Mouse (Mus musculus) cerebellum, adult 9-10 months (tissue): ENCODE measurements around the gene Tgm3.

Experiments used
- DNase-seq: peaks from one replicate; pipeline ENCODE4 v3.0.0; 2022

Gene Tgm3

DNA sequence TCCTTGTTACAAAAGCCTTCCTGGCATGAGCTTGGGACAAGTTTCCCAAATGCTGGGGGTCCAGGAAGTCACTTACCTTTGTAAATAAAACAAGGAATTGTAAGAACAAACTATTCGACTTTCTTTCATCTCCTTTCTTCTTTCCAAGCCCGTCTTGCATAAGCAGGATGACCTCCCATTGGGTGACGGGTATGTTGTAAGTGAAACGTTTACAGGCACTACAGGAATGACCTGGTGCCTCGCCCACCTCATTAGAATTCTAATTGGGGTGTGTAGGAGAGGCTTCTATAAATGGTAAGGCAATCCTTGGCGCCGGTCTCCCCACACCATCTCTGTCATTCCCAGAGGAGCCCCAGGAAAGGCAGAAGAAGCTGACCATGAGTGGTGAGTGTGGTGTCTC is at the start of gene Tgm3:
Tgm3 (plus strand) TSS at position 324 of the 400 bp plus-strand sequence.
- DNase-seq = no peak

DNA sequence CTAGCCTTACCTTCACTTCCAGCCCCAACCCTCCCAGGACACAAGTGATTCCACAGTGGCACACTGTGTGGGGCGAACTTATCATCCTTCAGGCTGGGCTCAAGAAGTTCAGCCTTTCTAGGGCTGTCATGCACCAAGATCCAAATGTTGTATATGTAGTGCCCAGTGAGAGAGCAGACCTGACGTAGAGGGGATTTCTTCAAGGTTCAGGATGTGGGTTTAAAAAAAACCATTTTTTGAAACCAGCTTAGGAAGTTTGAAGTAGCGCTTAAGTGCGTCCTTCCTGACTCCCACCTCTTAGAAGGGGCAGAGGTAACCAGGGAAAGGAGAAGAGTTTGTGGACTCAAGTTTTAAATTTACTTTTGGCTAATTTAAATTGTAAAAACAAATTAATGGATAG is 31.5 kb upstream of the Tgm3 start:
- DNase-seq = no peak

DNA sequence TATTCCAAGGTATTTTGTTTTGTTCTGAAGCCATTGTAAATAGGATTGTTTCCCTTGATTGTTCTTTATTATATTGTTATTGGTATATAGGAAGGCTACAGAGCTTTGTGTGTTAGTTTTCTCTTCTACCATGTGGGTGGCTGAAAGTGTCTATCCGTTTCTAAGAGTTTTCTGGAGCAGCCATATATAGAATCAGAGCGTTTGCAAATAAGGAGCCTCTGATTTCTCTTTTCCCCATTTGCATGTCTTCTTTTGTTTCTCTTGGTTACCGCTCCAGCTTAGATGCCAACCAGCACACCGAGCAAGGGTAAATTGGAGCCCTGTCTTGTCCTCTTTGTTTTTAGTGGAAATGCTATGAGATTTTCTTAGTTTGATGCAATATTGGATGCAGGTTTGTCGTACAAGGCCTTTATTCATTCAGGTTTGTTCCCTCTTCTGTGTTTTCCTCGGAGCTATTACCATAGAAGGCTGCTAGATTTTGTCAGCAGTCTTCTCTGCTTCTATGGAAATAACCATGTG is 24.6 kb upstream of the Tgm3 start:
- no peak for DNase-seq

DNA sequence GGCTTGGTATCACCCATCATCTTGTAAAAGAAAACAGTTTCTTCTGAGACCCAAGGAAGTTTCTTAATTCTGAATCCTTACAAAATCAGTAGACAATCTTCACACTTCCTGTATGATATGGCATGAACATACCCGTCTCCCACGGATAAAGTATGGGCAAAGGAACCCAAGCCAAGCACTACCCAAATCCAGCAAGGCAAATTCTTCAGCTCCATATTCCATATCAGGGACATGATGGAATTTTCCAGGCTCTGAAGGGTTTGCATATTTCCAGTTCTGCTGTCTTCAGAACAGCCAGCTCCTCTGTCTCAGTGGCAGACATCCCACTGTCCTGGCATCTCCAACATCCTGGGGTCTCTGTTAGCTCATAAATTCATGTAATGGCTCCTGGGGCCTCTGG is 22.5 kb upstream of the Tgm3 start:
- DNase-seq = no peak

DNA sequence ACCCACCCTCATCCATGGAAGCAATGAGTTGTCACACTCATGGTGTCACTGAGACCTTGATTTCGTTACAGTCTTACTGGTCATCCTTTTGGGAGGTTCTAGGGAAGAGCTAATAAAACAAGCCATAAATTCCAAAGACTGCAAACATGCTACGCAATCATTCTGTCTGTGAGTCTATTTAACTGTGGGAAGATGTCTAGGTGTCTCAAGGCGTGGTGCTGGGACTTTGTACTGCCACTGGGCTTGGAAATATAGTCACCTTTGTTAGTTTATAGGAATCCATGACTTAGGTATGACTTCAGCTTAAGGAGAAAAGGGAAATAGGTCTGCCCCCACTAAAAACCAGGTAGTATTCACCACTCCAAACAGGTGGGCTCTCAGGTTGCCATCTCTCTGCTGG is 17.7 kb upstream of the Tgm3 start:
- DNase-seq = no peak

DNA sequence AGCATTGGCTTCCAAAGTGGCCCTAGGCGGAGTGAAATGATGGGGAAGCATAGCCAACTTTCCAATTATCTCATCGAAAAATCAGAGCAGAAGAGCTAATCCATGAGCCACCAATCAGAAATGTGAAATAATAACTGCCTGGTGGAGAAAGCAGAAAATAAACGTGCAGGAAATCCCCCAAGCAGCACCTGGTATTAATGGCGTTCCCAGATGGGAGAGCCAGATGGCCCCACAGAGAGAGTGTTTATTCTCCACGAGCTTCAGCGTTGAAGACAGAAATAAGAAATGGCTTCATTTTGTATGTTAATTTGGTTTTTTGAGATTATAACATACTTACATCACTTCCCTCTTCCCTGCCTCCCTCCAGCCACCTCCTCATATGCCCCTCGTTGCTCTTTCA is 13.7 kb upstream of the Tgm3 start:
- DNase-seq = peak; percentile 72

DNA sequence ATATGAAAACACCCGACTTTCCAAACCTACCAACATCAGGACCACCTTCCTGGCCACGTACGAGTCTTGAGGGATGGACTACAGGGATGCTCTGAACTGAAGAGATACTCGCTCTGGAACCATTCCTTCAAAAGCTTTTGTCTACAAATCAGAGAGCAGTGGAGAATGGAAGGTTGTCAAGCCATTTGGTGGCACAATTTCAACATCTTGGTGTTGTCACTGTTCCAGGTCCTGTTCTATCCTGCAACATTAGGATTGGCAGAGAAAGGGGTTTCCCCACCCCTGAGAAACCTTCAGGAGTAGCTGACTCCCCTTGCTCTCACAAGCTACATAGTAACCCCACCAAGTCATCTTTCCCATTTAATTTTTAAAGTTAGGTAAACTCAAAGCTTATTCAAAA is 12.9 kb upstream of the Tgm3 start:
- peak; percentile 63 for DNase-seq

DNA sequence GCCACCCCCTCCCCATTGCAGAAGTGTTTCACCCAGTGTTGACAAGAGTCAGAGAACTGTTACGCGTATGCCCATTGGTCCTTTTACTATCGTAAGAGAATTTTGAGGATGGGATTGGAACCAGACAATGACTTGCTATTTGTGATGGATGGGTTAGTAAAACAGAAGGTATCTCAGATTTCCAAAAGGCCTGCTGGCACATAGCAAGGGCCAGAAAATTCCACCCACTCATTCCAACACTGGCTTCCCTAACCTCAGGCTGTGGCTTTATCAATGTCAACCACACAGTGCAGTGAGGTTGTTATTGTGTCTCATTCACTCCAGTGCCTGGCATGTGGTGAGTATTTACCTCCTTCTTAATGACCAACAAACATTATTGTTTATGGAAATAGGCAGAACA is 11.5 kb upstream of the Tgm3 start:
- DNase-seq = peak; percentile 34

DNA sequence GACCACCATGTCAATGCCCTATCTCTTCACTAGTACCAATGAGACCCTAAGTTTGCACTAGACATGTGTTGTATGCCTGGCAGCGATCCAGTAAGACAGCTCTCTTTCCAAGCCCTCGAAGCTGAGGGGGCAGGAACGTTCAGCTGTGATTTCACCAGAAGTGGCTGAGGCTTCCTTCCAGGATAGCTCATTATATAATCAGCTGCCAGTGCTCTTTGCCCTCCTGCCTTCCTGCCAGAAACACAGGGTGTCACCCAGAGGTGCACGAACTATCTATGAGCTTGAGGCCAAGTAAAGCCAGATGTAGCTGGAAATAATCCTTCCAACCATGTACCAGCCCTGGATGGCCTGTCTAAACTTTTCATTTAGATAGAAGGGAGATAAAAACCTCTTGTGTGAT is 8.1 kb upstream of the Tgm3 start:
- no peak for DNase-seq

DNA sequence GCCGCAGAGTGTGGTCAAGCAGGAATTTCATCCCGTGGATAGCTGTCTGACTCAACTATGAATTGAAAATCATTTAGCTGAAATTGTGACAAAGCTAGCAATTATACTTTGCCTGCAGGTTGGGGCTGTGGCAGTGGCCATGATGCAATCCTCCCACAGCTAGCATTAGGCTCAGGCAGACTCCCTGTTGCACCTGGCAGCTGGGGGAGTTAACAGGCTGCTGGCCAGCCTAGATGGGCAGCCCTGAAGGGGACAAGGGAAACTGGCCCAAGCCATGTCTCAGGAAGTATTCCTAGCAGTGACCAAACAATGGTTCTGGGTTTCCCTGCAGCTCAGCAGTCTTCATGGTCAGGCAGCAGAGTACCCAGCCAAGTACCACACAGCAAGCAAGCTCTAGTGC is 2.8 kb upstream of the Tgm3 start:
- no peak for DNase-seq

DNA sequence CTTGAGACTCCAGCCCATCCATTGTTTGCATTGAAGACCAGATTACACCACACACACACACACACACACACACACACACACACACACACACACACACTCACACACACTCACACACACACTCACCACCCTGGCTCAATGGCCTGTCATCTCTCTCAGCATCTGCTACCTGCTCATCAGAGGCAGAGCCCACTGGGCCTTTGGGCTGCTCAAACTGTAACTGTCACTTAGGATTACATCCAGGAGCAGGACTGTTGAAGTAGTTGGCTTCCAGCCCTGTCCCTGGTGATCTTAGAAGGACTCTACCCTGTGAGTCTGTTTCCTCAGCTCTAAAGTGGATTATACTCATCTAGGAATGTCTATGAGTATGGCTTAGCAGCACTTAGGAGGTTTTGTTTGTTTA is 1.5 kb downstream of the Tgm3 start:
- DNase-seq = no peak

DNA sequence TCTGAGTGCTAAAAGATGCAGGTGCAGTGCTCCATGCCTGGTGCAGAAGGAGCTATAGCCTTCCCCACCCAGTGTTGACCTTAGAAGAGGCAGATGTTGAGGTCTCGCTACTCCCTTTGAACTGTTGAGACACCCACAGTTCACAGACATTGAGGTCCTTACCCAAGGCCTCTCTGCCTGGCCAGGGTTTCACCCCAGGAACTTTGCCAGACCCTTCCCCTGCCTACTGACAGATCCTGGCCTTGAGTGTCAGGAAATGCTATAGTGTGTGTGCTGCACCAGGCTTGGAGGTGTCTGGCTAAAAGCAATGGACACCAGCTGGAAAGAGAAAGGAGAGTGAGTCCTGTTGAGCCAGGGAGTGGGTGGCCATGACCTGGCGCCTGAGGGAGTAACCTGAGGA is 3.0 kb downstream of the Tgm3 start:
- DNase-seq = no peak

DNA sequence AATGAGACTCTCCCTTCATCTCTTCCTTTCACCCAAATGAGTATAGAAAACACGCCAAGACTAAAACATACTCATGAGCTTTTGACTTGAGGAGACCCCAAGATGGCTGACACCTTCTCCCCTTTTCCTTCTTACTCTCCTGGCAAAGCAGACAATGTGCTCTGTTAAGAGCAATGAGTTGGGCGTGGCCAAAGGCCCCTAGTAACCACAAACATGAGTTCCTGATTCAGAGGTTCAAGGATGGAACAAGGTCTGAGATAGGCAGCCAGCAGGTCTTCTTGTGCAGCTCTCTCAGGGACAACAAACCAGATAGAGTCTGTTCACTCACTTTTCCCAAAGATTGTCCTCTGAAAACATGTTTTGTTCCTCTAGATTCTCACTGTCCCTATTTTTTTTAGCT is 5.9 kb downstream of the Tgm3 start:
- no peak for DNase-seq

DNA sequence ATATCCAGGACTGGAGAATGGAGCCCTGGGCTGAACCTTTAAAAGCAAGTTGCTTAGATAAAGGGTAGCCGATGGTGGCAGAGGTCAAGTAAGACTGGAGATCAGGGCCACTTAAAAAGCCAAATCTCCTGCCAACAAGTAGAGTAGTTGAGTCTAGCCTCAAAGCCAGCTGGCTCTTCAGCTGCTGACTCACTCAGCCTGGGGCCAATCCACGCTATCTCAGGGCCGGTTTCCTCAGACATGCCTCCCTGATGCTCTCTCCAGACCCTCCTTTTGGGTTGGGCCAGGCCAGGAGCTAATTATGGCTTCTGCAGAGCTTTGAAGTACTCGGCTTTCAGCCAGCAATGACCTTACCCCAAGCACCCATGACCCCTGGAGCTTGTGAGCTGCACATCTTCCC is 15.7 kb downstream of the Tgm3 start:
- DNase-seq = no peak

DNA sequence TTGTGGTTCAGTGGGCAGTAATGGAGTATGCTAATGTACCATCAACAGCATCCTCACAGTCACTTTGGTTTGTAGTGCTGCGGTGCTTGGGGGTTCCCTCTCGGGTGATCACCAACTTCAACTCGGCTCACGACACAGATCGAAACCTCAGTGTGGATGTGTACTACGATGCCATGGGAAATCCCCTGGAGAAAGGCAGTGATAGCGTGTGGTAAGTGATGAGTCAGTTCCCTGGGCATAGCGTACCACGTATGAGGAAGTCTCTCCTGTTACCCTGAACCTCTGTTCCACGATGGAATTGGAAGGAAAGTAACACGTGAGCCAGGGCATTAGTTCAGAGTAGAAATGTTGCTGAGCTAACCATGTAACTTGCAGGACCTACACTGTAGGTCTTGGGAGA is 17.7 kb downstream of the Tgm3 start:
- DNase-seq = no peak

DNA sequence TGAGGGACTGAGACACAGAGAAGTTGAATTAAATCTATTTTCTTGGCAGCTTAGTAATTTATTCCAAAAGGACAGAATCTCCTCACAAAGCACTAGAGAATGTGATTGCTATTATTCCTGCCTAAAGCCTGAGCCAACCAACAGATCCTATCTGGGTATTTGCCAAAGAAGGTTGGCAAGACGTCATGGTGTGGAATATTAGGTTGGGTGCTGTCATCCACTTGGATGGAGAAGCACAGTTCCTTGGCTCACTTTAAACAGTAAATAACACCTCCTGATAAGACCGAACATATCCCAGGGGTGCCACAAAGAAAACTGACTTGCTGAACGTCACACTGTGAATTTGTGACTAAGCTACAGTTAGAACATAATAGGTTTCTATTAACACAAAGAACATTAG is 20.5 kb downstream of the Tgm3 start:
- DNase-seq = peak; percentile 18

DNA sequence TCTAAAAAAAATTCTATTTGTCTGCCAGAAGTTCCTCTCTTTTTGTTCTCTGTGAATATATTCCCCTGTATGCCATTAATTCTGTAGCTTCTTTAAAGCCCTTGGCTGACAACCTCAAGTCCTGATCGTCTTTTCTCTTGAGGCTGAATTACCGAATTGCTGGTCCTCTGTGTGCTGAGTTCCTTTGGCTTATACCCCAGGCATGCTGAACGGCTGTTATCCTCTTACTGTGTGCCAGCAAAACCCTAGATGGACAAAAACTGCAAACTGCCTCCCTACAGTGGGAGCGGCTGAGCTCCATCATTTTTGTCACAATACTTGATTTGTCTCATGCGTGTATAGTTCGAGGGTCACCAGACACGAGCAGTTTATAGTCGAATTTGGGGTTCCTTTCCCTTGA is 24.7 kb downstream of the Tgm3 start:
- no peak for DNase-seq

DNA sequence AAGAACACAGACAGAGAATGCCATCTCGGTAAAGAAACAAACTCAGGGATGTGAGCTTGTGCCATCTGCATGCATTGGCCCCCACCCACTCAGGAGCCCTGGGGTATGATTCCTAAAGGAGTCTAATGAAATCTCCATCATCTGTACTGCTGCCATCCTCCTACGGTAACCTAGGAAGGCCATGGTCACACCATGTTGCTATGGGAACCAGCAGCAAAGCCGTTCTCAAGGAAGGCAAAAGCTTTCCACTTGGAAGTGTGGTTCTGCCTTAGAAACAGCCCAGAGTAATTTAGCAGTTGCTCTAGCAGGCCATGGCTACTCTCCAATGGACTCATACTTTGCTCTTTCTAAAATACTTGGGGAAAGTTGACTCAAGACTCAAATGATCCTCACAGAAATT is 26.8 kb downstream of the Tgm3 start:
- no peak for DNase-seq

DNA sequence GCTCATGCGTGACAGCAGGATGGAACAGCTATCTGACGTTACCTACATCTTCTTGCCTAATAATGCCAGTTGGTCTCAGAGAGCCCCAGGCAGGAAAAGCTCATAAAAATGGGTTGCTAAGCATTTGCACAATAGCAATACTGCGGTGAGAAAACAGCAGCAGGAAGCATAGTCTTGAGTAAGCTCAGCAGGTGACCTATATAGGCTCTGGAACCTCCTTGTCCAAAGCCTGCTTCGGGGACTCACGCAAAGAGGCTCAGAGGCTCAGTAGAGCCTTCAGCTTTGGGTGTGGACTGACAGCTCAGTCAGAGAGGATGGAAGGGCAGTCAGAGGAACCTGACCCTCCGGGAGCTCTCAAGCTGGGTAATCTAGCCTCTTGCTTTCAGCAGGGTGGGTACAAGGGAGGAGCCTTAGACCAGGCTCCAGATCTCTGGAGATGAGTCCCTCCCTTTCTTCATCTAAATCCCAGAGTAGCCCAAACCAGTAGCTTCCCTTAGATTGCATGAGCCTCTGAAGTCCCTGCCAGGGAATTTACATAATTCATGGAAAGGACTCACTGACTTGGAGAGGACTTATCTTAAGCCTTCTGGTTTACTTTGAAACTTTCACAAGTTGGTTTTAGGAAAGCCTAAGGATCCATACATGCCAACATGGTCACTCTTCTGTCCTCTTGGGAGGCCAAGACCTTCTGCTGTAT is 28.2 kb downstream of the Tgm3 start:
- DNase-seq = no peak

DNA sequence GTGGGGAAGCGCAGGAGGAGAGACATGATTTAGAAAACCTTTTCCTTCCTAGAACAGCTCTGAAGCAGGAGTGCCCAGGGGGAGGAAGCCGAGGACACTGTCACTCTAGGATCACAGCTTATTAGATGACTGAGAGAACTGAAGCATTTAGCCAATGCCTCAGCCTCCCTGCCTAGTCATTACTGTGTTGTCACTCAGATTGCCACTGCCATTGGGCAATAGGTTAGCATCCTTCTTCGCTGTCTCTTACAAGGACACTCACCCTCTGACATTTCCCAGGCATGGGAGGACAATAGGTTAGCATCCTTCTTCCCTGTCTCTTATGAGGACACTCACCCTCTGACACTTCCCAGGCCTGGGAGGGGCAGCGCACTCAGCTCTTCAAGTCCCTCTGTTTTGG is 31.7 kb downstream of the Tgm3 start:
- DNase-seq = no peak

DNA sequence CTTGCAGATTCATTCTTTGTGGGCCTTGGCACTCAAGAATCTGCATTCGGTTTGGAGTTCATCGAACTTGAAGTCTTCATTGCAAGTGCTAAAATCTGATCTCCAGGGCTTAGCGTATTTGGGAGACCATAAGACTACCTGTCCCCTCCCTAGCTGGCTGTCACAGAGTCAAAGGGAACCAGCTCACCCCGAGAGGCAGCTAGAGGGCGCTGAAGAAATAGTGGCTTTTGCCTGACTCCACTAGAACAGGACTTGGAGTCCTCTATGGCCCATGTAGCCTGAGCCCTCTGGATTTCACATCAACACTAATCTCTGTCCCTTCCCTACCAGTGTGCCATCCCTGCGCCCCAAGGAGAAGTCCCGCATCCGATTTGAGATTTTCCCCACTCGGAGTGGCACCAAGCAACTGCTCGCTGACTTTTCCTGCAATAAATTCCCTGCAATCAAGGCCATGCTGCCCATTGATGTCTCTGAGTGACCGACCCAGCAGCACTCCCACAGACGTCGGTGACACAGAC is 35.8 kb downstream of the Tgm3 start:
- no peak for DNase-seq

DNA sequence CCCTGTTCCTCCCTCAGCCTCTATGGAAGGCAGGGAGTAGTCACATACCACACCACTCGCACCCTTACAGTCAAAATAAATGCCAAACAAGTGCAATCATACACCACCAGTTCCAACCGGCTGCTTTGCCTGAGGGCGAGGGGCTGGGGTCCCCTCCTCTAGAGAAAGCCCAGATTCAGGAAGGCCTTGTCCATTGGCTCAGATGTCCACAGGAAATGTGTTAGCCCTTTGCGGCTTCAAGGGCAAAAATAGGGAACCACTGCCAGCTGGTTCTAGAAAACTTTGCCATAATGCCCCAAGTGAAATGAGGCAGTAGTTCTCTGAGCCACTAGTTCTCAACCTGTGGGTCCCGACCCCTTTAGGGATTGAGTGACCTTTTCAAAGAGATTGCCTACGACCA is 36.6 kb downstream of the Tgm3 start:
- no peak for DNase-seq

DNA sequence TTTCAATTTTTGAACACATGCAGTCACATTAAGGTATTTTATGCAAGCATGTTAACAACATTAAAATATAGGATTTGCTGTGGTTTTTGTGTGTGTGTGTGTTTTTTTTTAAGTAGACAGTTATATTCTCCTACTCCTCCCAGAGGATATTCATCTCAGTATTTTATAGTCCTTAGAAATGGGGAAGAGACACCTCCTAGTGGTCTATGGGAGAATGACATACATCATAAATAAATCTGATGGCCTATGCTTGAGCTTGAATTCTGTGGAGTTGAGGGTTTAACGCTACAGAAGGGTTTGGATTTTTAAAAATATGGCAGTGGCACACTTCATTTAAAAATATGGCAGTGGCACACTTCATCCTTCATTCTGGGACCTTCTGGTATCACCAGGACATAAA is 46.0 kb downstream of the Tgm3 start:
- DNase-seq = peak; percentile 65

DNA sequence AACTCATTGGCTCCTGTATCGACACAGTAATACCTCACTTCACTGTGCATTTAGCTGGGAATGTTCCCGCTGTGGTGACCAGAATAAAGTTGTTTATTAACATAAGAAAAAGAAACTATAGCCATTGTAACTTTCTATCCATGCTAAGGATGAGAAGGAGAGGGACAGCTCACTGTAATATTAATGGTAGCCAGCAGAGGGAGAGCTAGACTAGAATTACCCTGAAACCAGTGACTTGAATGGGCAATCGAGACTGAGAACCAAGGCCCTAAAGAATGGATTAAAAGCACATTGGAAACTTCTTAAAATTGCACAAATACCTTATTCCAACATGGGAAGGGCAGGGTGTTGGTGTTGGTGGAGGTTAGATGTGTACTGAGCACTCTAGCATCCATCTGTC is 56.1 kb downstream of the Tgm3 start:
- peak; percentile 30 for DNase-seq

DNA sequence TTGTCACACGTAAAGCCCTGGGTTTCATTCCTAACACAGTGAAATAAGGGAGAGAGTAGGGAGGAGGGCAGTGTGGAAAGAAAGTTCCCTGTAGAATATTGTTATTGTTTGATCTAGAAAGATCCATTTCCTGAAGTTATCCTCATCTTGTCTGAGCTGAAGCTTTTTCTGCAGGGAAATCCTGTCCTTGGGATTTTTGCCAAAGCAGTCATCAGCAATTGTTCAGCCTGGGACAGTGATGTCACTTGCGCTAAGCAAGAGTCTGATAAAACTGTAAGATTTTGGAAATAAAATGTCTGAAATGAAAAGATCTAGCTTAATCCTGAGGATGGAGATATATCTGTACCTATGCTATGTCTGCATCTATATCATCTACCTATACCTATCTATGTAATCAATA is 58.2 kb downstream of the Tgm3 start:
- DNase-seq = no peak
